Mouse (Mus musculus): ENCODE measurements around the gene Prss35.

Prss35 gene

GRCm38 (mm10) chr9:86734357-86734756, 9.1 kb upstream of the Prss35 start:
- DNase-seq (ENCODE audit: low spot score) = no peak

GRCm38 (mm10) chr9:86734795-86735194, 8.7 kb upstream of the Prss35 start:
- no peak for DNase-seq (ENCODE audit: low spot score)

DNA sequence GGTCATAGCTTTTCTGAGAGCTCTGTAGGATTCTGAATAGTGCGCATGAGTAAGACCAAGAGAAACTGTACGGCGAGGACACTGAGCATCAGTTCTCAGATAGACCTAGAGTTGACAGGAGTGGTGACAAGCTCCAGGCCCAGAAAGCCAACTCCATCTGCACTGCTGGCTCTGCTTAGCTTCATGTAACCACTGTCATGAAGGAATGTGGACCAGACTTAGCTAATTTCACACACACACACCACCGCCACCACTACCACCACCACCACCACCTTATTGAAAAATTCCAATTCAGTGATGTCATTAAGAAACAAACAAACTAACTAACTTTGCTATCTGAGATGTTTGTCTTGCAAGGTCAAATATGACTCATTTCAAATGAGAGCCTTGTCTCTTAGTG, 6.5 kb upstream of the Prss35 start:
- DNase-seq (ENCODE audit: low spot score) = no peak

DNA sequence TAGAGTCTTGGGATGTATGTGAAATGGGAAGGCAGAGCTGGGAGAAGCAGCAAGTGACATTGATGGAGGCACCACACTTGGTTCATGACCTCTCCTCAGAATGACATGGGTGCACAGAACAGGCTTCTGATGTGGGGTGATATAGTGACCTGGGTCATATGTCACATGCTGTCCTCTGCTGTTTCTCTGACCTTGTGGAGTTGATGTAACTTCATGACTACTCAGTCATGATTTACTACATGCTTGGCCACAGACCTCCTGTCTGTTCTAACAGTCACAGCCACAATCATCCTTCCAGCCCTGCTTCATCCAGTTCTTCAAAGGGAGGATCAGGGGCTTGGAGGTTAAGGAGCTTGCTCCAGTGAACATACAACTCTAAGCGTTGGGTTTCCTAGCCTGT, 5.4 kb upstream of the Prss35 start:
- DNase-seq (ENCODE audit: low spot score) = no peak

GRCm38 (mm10) chr9:86738801-86739200, 4.6 kb upstream of the Prss35 start:
- no peak for DNase-seq (ENCODE audit: low spot score)

DNA sequence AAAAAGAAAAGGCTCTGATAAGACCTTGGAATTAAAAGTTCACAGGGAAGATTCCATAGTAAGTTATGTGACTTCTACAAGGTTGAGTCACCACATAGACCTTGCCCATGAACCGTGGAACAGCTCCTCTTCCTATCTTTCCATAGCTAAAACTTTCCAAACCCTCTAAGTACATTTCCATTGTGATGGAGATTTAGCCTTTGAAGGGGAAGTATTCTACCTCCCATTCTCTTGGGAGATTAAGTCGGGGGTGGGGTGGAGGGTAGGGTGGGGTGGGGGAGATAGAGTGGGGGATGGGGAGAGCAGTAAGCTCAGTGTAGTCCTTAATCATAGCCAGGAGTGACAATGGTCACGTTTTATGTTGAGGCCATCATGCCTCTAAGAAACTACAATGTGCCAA, 3.5 kb upstream of the Prss35 start:
- no peak for DNase-seq (ENCODE audit: low spot score)

GRCm38 (mm10) chr9:86744041-86744440, 592 bp downstream of the Prss35 start:
- DNase-seq (ENCODE audit: low spot score) = no peak

GRCm38 (mm10) chr9:86745926-86746581, 2.6 kb downstream of the Prss35 start:
- DNase-seq (ENCODE audit: low spot score) = peak; percentile 63

GRCm38 (mm10) chr9:86762477-86763376, 19.3 kb downstream of the Prss35 start:
- peak; percentile 35 for DNase-seq (ENCODE audit: low spot score)

- no peak for DNase-seq (ENCODE audit: low spot score)
These were observed 20.6 kb downstream of the Prss35 start for GRCm38 (mm10) chr9:86764002-86764401.

GRCm38 (mm10) chr9:86766991-86767390, 23.5 kb downstream of the Prss35 start:
- DNase-seq (ENCODE audit: low spot score) = no peak

DNA sequence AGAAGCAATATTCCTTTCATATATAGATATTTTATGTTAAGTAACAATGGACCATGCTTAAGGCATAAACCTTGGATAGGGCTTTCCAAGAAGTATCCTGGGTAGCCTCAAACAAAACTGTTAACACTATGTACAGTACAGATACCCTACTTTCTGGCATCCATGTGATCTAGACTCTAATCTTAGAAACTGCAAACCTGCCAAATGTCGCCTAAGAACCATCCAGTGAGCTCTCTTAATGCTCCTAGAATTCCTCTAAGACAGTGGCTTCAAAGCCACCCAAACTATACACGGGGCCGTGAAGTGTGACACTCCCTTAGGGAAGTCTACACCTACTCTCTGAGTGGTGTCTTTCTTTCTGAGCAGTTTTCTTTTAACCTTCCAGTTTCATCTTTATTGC, 29.4 kb downstream of the Prss35 start:
- DNase-seq (ENCODE audit: low spot score) = no peak

GRCm38 (mm10) chr9:86773996-86774395, 30.5 kb downstream of the Prss35 start:
- DNase-seq (ENCODE audit: low spot score) = no peak

DNA sequence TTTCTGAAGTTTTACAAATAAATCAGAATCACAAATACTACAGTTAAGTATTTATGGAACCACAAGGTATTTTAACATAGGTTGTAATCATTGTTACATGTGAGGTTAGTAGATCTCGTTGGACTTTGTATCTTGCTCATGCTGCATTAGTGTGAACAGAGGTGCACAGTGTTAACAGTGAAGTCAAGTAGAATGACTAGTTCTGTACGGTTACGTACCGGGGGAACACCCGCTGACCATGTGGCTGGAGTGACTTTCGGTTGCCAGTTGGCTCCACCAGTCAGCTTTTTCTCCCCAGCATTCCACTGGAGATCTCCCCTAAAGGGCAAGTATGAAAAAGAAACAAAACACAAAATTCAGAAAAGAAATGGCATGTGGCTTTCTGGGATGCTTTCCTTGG, 31.9 kb downstream of the Prss35 start:
- no peak for DNase-seq (ENCODE audit: low spot score)

GRCm38 (mm10) chr9:86777309-86777708, 33.9 kb downstream of the Prss35 start:
- DNase-seq (ENCODE audit: low spot score) = no peak

- DNase-seq (ENCODE audit: low spot score) = no peak
These were observed 34.8 kb downstream of the Prss35 start for GRCm38 (mm10) chr9:86778212-86778611.

GRCm38 (mm10) chr9:86781426-86781825, 38.0 kb downstream of the Prss35 start:
- no peak for DNase-seq (ENCODE audit: low spot score)

GRCm38 (mm10) chr9:86782836-86783235, 39.4 kb downstream of the Prss35 start:
- DNase-seq (ENCODE audit: low spot score) = no peak

DNA sequence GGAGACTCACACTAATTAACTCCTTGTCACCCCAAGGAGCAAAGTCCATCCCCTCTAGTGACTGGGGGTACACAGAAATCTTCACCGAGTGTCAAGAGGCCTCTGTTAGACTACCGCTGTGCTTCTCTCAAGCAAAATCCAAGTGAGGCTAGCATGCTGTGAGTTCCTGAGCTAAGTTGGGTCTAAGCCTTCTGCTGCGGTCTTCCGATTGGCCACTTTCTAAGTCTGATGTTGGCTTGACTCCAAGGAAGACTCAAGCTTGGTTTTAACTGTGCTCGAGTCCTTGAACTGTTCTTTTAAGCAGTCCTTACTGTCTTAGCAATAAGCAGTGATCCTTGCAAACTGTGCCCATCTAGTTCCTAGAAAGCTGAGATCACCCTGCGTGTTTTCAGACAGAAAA, 45.7 kb downstream of the Prss35 start:
- DNase-seq (ENCODE audit: low spot score) = no peak

- no peak for DNase-seq (ENCODE audit: low spot score)
These were observed 48.5 kb downstream of the Prss35 start for GRCm38 (mm10) chr9:86791927-86792326.

- DNase-seq (ENCODE audit: low spot score) = no peak
These were observed 51.8 kb downstream of the Prss35 start for GRCm38 (mm10) chr9:86795236-86795635.

GRCm38 (mm10) chr9:86797553-86797952, 54.1 kb downstream of the Prss35 start:
- no peak for DNase-seq (ENCODE audit: low spot score)

DNA sequence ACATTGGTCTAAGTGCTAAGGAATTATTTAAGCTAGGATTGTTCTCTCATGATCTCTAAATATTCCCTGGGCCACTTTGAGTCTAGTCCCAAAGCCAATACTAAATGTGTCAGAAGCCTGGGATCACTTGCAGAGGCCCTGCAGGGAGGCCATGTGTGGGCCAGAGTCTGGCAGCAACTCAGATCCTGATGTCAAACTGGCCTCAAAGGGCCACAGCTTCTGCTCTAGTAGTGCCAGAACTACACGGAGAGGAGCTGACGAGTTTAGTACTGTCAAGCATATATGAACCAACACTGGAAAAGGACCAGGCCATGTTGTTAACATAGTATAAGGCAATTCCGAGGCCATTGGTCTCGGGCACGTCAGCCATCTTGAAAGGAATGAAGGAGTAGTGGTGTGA, 54.7 kb downstream of the Prss35 start:
- DNase-seq (ENCODE audit: low spot score) = no peak

DNA sequence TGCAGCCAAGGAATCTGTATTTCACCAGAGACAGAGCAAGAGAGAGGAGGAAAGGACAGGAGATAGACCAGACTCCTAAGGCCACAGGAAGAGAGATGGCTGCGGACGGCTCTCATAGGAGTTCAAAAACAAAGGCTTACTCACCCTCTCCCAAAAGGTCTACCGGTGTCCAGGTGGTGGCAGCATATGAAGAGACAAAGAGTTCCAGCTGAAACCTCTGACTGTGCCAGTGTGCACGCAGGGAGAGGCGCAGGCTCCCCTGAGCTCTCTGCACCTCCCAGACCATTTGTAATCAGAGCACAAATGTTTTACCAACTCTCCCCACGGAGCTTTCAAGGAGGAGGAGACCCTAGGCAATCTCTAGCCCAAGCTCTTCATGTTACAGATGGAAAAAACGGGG, 55.2 kb downstream of the Prss35 start:
- DNase-seq (ENCODE audit: low spot score) = no peak
